Mouse (Mus musculus) frontal cortex, adult (tissue): ENCODE measurements around the gene Tiam2.
A peak's percentile ranks its signal among the peaks of the same experiment; 100 is the strongest.

Experiments used
- ATAC-seq: cut with Nextera tagmentation; 2 replicates; pipeline ENCODE4 v1.9.2; 2017; ENCODE audit warnings: mild to moderate bottlenecking, moderate library complexity, mixed read lengths; ENCODE audit not compliant: low TSS enrichment

The Tiam2 gene

GRCm38 (mm10) chr17:3394985-3395384 is 68.6 kb downstream of the Tiam2 start:
- ATAC-seq, result no peak

- peak; percentile 69 for ATAC-seq
Measured at GRCm38 (mm10) chr17:3396881-3397281, 70.5 kb downstream of the Tiam2 start.

GRCm38 (mm10) chr17:3397836-3398235 is 71.5 kb downstream of the Tiam2 start:
- no peak for ATAC-seq

GRCm38 (mm10) chr17:3405350-3406073 is 79.1 kb downstream of the Tiam2 start:
- no peak for ATAC-seq

GRCm38 (mm10) chr17:3407051-3407450 is 80.7 kb downstream of the Tiam2 start:
- no peak for ATAC-seq

GRCm38 (mm10) chr17:3410307-3410706 is 83.9 kb downstream of the Tiam2 start:
- ATAC-seq, result no peak

GRCm38 (mm10) chr17:3412771-3413170 is 86.4 kb downstream of the Tiam2 start:
- no peak for ATAC-seq

- ATAC-seq, result no peak
Measured at GRCm38 (mm10) chr17:3415580-3415979, 89.2 kb downstream of the Tiam2 start.

GRCm38 (mm10) chr17:3416401-3416800 is 90.0 kb downstream of the Tiam2 start:
- no peak for ATAC-seq

GRCm38 (mm10) chr17:3419368-3419928 is 93.1 kb downstream of the Tiam2 start:
- peak; percentile 41; the same call in 1 of the 2 replicates for ATAC-seq

- ATAC-seq, result no peak
Measured at GRCm38 (mm10) chr17:3420148-3420547, 93.8 kb downstream of the Tiam2 start.

GRCm38 (mm10) chr17:3423416-3423815 is 97.0 kb downstream of the Tiam2 start:
- ATAC-seq, result no peak

- peak; percentile 64; the same call in 1 of the 2 replicates for ATAC-seq
Measured at GRCm38 (mm10) chr17:3428659-3429058, 102.3 kb downstream of the Tiam2 start.

- no peak for ATAC-seq
Measured at GRCm38 (mm10) chr17:3432590-3433498, 106.5 kb downstream of the Tiam2 start.

GRCm38 (mm10) chr17:3433521-3434271 is 107.3 kb downstream of the Tiam2 start:
- no peak for ATAC-seq

GRCm38 (mm10) chr17:3435299-3435698 is 108.9 kb downstream of the Tiam2 start:
- no peak for ATAC-seq

GRCm38 (mm10) chr17:3436841-3437515 is 110.6 kb downstream of the Tiam2 start:
- no peak for ATAC-seq

- no peak for ATAC-seq
Measured at GRCm38 (mm10) chr17:3442526-3443401, 116.4 kb downstream of the Tiam2 start.

- no peak for ATAC-seq
Measured at GRCm38 (mm10) chr17:3446191-3446950, 120.0 kb downstream of the Tiam2 start.
